Mouse (Mus musculus): ENCODE measurements around the gene Rwdd1. TPM values are rescaled to one million over a fixed set of nuclear protein-coding genes. Genes with fewer than 3 reads are reported as not detected.

The Rwdd1 gene
- 29.9 and 34.4 TPM in 2 replicates for polyA plus RNA-seq (2015; fragmentation: Nextera tagmentation; extraction: Ambion mirVana)

DNA sequence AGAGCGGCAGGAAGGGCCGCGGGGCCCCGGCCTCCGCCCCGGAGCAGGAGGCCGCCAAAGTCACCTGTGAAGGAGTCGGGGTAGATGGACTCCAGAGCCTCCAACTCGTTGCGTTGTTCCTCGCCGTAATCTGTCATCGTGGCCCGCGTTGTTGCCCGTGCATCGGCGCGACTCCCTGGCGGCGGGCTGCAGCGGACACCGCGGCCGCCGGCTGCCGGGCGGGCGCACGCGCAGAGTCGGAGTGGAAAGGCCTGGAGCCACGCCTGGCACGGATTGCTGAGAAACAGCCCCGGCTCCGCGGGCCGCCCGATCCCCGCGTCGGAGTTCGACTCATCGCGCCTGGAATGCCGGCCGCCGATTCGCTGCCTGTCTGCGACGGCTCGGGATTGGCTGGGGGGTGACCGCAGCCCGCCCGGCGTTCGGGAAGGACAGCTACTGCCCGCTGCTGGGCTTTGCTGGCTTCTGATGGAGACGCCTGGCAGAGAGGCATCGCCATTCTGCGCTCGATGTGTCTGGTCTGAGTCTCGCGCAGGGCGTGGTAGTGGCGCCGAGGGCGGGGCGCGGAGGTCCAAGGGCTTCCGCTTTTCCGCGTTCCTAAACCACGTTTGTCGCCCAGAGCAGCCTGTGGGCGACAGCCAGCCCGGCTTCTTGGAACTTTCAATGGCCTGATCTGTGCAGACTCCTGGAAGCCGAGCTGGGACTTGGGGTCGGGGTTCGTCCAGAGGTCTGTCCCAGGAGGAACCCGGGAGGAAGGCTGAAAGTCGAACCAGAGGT is at the start of gene Rwdd1:
Gene Rwdd1 (minus strand): TSS at position 323 of the 774 bp plus-strand sequence.
- no peaks in the 10 kb centered on the region for H3K9me3 ChIP-seq (replicated peaks; ENCODE audit: control insufficient read depth, low read length)
- H3K4me1 ChIP-seq (ENCODE audit: control insufficient read depth, low read depth, low read length) = peaks cover 13% of the 10 kb centered on the region
- peak within 1 kb of the TSS; percentile 90 for H3K9ac ChIP-seq (ENCODE audit: low read depth, low read length)
- WGBS (ENCODE audit: insufficient replicate concordance) = 0% methylated on average over 73 of the region's 82 CpGs
- peak within 1 kb of the TSS; percentile 85 for H3K4me3 ChIP-seq (ENCODE audit: low read depth, low read length)
- peak within 1 kb of the TSS; percentile 66 for H3K4me2 ChIP-seq (ENCODE audit: low read depth, low read length)
- no peaks in the 10 kb centered on the region for H3K27me3 ChIP-seq (ENCODE audit: control insufficient read depth, insufficient read depth, low read depth, low read length)
- H3K27ac ChIP-seq (ENCODE audit: low read length) = peak within 1 kb of the TSS; percentile 95
- H3K36me3 ChIP-seq (ENCODE audit: control insufficient read depth, insufficient read depth) = no peaks in the 10 kb centered on the region
- peak; percentile 98 for ATAC-seq (ENCODE audit: low read depth)

DNA sequence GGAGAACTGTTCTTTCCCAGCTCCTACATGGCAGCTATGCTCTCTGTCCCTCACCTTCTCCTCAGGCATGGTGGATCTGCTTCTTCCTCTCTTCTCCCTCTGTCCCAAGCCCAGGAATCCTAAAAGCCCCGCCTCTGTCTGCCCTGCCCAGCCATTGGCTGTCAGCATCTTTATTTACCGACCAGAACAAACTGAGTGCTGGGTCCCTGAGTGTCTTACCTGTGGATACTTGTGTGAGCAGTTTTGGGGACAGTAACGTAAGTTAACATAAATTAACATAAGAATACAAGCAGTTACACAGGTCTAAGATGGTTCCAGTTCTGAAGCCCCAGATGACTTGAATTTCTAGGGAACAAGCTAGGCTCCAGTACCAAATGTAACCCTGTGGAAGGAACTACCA is 47.2 kb upstream of the Rwdd1 start:
- no peaks in the 10 kb centered on the region for H3K4me1 ChIP-seq (ENCODE audit: control insufficient read depth, low read depth, low read length)
- ATAC-seq (ENCODE audit: low read depth) = no peak
- H3K9ac ChIP-seq (ENCODE audit: low read depth, low read length) = no peak overlapping the region
- no peaks in the 10 kb centered on the region for H3K9me3 ChIP-seq (replicated peaks; ENCODE audit: control insufficient read depth, low read length)
- no peak overlapping the region for H3K27ac ChIP-seq (ENCODE audit: low read length)
- 38% methylated on average over 3 of the region's 3 CpGs for WGBS (ENCODE audit: insufficient replicate concordance)
- no peaks in the 10 kb centered on the region for H3K36me3 ChIP-seq (ENCODE audit: control insufficient read depth, insufficient read depth)
- H3K4me3 ChIP-seq (ENCODE audit: low read depth, low read length) = no peak overlapping the region
- no peaks in the 10 kb centered on the region for H3K27me3 ChIP-seq (ENCODE audit: control insufficient read depth, insufficient read depth, low read depth, low read length)
- no peak overlapping the region for H3K4me2 ChIP-seq (ENCODE audit: low read depth, low read length)

DNA sequence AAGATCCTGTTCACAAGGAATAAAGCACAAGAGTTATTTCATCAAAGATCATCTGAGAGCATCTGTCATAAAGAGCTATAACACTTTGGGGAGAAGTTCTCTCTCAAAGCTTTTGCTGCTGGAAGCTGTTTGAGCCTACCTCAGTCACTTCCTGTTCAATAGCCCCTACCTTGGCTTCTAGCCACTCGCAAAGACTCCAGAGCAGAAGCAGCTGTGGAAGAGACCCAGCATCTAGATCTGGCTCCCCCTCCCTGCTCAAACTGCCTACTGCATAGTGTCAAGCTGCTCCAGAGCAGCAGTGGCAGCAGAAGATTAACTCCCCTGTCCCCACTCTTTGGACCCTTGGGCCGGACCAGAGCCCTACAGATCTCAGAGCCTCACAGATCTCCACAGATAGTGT is 34.6 kb upstream of the Rwdd1 start:
- H3K36me3 ChIP-seq (ENCODE audit: control insufficient read depth, insufficient read depth) = no peaks in the 10 kb centered on the region
- ATAC-seq (ENCODE audit: low read depth) = no peak
- H3K9me3 ChIP-seq (replicated peaks; ENCODE audit: control insufficient read depth, low read length) = no peaks in the 10 kb centered on the region
- no peaks in the 10 kb centered on the region for H3K27me3 ChIP-seq (ENCODE audit: control insufficient read depth, insufficient read depth, low read depth, low read length)
- H3K4me1 ChIP-seq (ENCODE audit: control insufficient read depth, low read depth, low read length) = no peaks in the 10 kb centered on the region
- no peak overlapping the region for H3K9ac ChIP-seq (ENCODE audit: low read depth, low read length)
- H3K4me3 ChIP-seq (ENCODE audit: low read depth, low read length) = no peak overlapping the region
- no peak overlapping the region for H3K27ac ChIP-seq (ENCODE audit: low read length)
- H3K4me2 ChIP-seq (ENCODE audit: low read depth, low read length) = no peak overlapping the region
- WGBS (ENCODE audit: insufficient replicate concordance) = 49% methylated on average over 2 of the region's 2 CpGs

DNA sequence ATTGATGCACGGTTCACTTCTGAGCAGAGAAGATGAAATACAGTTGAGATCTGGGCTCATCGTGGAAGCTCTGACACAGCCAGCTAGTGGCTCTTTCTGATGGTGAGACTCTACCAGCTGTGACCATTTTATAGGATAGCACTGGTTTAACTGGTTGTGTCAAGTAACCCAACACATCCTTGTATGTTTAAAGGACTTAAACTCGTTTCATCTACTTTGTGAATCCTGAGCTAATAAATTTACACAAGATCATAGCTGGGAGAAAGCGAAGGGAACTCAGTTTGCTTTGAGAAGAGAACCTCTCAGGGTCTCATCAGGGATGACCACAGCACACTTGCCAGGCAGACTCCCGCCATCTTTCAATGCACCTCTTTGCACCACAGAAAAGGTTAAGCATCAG is 24.8 kb upstream of the Rwdd1 start, which contains the start of gene Calhm4:
Gene Calhm4 (minus strand): TSS at position 101 of the 400 bp plus-strand sequence.
- no peak within 1 kb of the TSS for H3K27ac ChIP-seq (ENCODE audit: low read length)
- ATAC-seq (ENCODE audit: low read depth) = no peak
- no peaks in the 10 kb centered on the region for H3K4me1 ChIP-seq (ENCODE audit: control insufficient read depth, low read depth, low read length)
- no peaks in the 10 kb centered on the region for H3K9me3 ChIP-seq (replicated peaks; ENCODE audit: control insufficient read depth, low read length)
- H3K4me2 ChIP-seq (ENCODE audit: low read depth, low read length) = no peak within 1 kb of the TSS
- WGBS (ENCODE audit: insufficient replicate concordance) = 56% methylated on average over 5 of the region's 5 CpGs
- H3K4me3 ChIP-seq (ENCODE audit: low read depth, low read length) = no peak within 1 kb of the TSS
- no peak within 1 kb of the TSS for H3K9ac ChIP-seq (ENCODE audit: low read depth, low read length)
- no peaks in the 10 kb centered on the region for H3K36me3 ChIP-seq (ENCODE audit: control insufficient read depth, insufficient read depth)
- H3K27me3 ChIP-seq (ENCODE audit: control insufficient read depth, insufficient read depth, low read depth, low read length) = no peaks in the 10 kb centered on the region

DNA sequence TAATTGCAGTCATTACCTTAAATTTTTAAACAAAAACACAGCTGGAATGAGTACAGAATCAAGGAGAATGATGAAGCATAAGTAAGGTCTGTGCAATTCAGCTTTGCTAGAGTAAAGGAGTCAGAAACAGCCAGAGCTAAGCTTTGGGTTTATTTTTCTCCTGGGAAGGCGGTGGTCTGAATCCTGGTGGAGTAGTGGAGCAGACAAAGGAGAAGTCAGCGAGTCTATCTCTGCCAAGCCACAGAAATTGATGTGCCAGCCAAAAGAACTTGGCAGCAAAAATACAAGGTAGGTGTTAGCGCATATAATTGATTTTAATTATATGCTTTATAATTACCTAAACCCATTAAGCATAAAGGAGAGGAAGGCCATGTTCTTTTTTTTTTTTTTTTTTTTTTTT is 18.0 kb upstream of the Rwdd1 start, which contains the start of gene Trappc3l:
Gene Trappc3l (plus strand): TSS at position 197 of the 400 bp plus-strand sequence.
- Histone ChIP-seq H3K36me3 (ENCODE audit: control insufficient read depth, insufficient read depth) (no peaks in the 10 kb centered on the region), H3K4me2 (ENCODE audit: low read depth, low read length) (no peak within 1 kb of the TSS), H3K27ac (ENCODE audit: low read length) (no peak within 1 kb of the TSS), H3K9ac (ENCODE audit: low read depth, low read length) (no peak within 1 kb of the TSS), H3K9me3 (replicated peaks; ENCODE audit: control insufficient read depth, low read length) (no peaks in the 10 kb centered on the region), H3K27me3 (ENCODE audit: control insufficient read depth, insufficient read depth, low read depth, low read length) (no peaks in the 10 kb centered on the region), H3K4me3 (ENCODE audit: low read depth, low read length) (no peak within 1 kb of the TSS), H3K4me1 (ENCODE audit: control insufficient read depth, low read depth, low read length) (no peaks in the 10 kb centered on the region)
- 64% methylated on average over 3 of the region's 3 CpGs for WGBS (ENCODE audit: insufficient replicate concordance)
- no peak for ATAC-seq (ENCODE audit: low read depth)

DNA sequence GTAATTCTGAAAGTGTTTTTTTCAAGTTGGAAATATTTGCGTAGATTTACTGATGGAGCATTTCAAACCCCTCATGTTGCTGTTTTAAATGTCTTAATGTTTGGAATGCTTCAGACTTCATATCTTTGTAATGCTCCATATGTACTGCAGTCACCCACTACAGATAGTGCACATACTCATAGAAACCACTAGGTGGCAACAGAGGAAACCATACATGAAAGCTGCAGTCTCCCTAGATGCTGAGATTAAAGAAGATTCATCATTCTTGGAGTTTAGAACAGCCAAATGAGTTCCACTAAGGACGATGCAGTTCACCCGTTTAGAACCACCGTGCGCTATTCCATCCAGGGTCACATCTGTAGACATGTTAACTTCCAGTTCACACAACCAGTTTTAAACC is 17.2 kb upstream of the Rwdd1 start:
- no peaks in the 10 kb centered on the region for H3K4me1 ChIP-seq (ENCODE audit: control insufficient read depth, low read depth, low read length)
- no peaks in the 10 kb centered on the region for H3K27me3 ChIP-seq (ENCODE audit: control insufficient read depth, insufficient read depth, low read depth, low read length)
- no peaks in the 10 kb centered on the region for H3K36me3 ChIP-seq (ENCODE audit: control insufficient read depth, insufficient read depth)
- H3K4me2 ChIP-seq (ENCODE audit: low read depth, low read length) = no peak overlapping the region
- H3K4me3 ChIP-seq (ENCODE audit: low read depth, low read length) = no peak overlapping the region
- no peak overlapping the region for H3K27ac ChIP-seq (ENCODE audit: low read length)
- ATAC-seq (ENCODE audit: low read depth) = no peak
- 12% methylated on average over 5 of the region's 5 CpGs for WGBS (ENCODE audit: insufficient replicate concordance)
- H3K9ac ChIP-seq (ENCODE audit: low read depth, low read length) = no peak overlapping the region
- no peaks in the 10 kb centered on the region for H3K9me3 ChIP-seq (replicated peaks; ENCODE audit: control insufficient read depth, low read length)

DNA sequence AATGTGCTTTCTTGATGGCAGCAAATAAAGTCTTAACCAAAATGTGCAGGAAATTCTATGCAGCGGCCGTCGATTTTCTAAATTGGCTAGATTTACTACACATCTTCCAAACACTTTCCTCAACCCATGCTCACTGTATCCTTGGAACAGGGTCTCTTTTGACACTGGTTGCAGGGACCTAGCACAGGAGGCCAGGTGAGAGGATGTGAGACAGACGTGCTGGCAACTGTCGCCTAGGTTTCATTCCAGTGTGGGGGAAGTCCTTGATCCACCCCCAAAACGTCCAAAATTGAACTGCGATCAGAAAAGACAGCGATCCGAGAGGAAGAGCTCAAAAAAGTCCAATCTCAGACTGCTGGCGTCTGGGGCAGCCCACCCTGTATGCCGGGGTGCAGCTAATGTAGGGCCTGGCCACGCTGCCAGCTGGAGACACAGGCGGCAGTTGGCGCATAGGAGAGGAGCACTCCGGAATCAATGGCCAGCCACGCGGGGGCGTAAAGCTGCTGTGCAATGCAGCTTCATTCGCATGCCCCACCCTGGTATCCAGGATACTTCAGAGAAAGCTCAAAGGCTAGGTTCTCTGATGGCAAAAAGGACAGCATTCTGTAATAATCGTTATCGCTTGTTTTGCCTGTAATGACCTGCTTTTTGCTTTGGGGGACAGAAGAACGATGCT is 14.3 kb upstream of the Rwdd1 start:
- ATAC-seq (ENCODE audit: low read depth) = peak; percentile 50; the same call in 1 of the 2 replicates
- Histone ChIP-seq H3K4me3 (ENCODE audit: low read depth, low read length) (no peak overlapping the region), H3K27ac (ENCODE audit: low read length) (no peak overlapping the region), H3K4me1 (ENCODE audit: control insufficient read depth, low read depth, low read length) (no peaks in the 10 kb centered on the region), H3K4me2 (ENCODE audit: low read depth, low read length) (peak overlapping the region; percentile 40; the same call in 1 of the 2 replicates), H3K9me3 (replicated peaks; ENCODE audit: control insufficient read depth, low read length) (no peaks in the 10 kb centered on the region), H3K9ac (ENCODE audit: low read depth, low read length) (no peak overlapping the region), H3K36me3 (ENCODE audit: control insufficient read depth, insufficient read depth) (no peaks in the 10 kb centered on the region), H3K27me3 (ENCODE audit: control insufficient read depth, insufficient read depth, low read depth, low read length) (no peaks in the 10 kb centered on the region)
- WGBS (ENCODE audit: insufficient replicate concordance) = 17% methylated on average over 22 of the region's 22 CpGs

DNA sequence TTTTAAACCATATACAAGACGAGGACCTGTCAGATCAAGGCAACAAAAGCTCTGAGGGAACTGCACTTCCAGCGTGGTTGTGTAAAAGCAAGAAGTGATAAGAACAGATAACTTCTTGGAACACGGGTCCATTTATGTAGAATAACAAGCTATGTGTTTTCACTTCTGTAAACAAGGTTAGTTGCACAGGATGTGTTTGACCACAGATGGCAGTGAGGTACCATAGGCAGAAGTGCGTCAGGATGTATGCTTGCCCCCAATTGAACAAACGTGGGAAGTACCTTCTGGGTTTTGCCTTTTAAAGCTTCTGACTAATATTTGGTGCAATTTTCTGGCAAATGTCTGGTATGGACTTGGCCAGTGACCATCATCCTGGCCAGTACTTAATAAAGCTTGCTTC is 10.9 kb upstream of the Rwdd1 start:
- H3K9me3 ChIP-seq (replicated peaks; ENCODE audit: control insufficient read depth, low read length) = no peaks in the 10 kb centered on the region
- H3K27me3 ChIP-seq (ENCODE audit: control insufficient read depth, insufficient read depth, low read depth, low read length) = no peaks in the 10 kb centered on the region
- H3K9ac ChIP-seq (ENCODE audit: low read depth, low read length) = no peak overlapping the region
- H3K36me3 ChIP-seq (ENCODE audit: control insufficient read depth, insufficient read depth) = no peaks in the 10 kb centered on the region
- no peak overlapping the region for H3K4me3 ChIP-seq (ENCODE audit: low read depth, low read length)
- ATAC-seq (ENCODE audit: low read depth) = no peak
- H3K4me1 ChIP-seq (ENCODE audit: control insufficient read depth, low read depth, low read length) = no peaks in the 10 kb centered on the region
- H3K27ac ChIP-seq (ENCODE audit: low read length) = no peak overlapping the region
- no peak overlapping the region for H3K4me2 ChIP-seq (ENCODE audit: low read depth, low read length)
- WGBS (ENCODE audit: insufficient replicate concordance) = 28% methylated on average over 5 of the region's 5 CpGs

DNA sequence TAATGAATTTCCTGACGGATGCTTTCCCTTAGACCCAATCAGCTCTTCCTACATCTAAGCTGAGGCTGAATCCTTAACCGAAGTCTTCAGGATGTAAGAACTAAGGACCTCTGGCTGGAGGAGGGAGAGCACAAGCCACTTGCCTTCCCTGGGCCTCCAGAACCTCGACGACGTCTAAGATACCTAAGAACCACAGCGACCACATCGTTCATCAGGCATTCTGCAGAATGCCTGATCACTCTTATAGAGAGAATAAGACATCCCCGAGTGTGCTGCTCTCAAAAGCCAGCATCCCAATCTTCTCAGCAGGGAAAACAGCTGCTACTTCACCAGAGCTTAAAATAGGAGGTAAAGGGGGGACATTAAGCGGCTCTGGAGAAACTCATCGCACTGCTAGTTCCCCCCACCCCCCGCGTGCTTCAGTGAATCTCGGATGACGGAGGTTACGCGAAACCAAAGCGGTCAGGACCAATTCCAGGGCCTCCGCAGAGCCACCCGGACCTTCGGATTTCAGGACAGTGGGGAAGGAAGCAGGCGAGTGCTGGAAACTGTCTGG is 600 bp downstream of the Rwdd1 start:
- Histone ChIP-seq H3K27me3 (ENCODE audit: control insufficient read depth, insufficient read depth, low read depth, low read length) (no peaks in the 10 kb centered on the region), H3K4me2 (ENCODE audit: low read depth, low read length) (peak overlapping the region; percentile 66), H3K9me3 (replicated peaks; ENCODE audit: control insufficient read depth, low read length) (no peaks in the 10 kb centered on the region), H3K9ac (ENCODE audit: low read depth, low read length) (peak overlapping the region; percentile 90), H3K4me3 (ENCODE audit: low read depth, low read length) (peak overlapping the region; percentile 85), H3K27ac (ENCODE audit: low read length) (peak overlapping the region; percentile 95), H3K36me3 (ENCODE audit: control insufficient read depth, insufficient read depth) (no peaks in the 10 kb centered on the region), H3K4me1 (ENCODE audit: control insufficient read depth, low read depth, low read length) (peaks cover 13% of the 10 kb centered on the region)
- under 1% methylated on average over 21 of the region's 21 CpGs for WGBS (ENCODE audit: insufficient replicate concordance)
- ATAC-seq (ENCODE audit: low read depth) = no peak
